Mouse (Mus musculus): ENCODE data around the gene Icam2. TPM values are rescaled to one million over a fixed set of nuclear protein-coding genes. Genes with fewer than 3 reads are reported as not detected.
"Not testable (repeated sequence)": the region's sequence is repeated elsewhere in the genome, so short reads cannot be mapped to it uniquely, and the experiment has no call there.

Gene Icam2
- polyA plus RNA-seq, 1 experiment from 2014 or later, result 14.2 TPM

DNA sequence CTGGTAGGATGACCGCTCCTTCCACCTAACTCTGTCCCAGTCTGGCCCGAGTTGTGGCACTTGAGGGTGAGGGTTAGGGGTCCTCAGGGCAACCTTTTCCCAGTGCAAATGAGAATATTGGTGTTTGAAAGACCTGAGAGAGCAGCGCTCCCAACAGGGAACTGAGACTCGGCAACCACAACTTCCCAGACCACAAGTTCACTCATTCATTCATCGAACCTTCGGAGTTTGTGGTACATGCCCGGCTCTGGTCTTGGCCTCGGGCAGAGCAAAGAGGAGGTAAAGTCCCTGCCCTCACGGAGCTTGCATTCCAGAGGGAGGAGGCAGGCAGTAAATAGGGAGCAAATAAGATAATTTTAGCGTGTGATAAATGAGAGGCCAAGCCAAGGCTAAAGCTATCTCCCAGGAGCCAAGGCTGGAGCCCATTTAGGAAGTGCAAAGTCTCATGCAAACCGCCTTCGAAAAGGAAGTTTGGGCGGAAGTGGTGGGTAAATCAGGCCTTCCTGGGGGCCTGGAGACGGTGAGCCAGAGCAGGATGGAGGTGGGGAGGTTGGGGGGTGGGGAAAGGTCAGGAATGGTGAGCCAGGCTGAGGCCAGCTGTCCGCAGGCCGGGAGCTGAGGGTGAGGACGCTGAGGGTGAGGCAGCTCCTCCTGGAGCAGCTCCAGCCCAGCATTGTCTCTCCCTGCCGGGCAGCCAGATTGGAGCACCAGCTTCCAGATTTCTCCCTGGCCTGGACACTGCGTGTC lies 32.3 kb downstream of the Icam2 start:
- WGBS, result 70% methylated on average over 19 of the region's 19 CpGs
- no peak for ATAC-seq (ENCODE audit: low FRiP score)
- Histone ChIP-seq H3K4me2 (replicated peaks) (no peak overlapping the region), H3K36me3 (no peaks in the 10 kb centered on the region), H3K9me3 (replicated peaks) (no peaks in the 10 kb centered on the region), H3K27me3 (no peaks in the 10 kb centered on the region), H3K4me1 (peaks cover 4% of the 10 kb centered on the region; the same call in 1 of the 2 replicates), H3K9ac (no peak overlapping the region), H3K4me3 (no peak overlapping the region), H3K27ac (no peak overlapping the region)

DNA sequence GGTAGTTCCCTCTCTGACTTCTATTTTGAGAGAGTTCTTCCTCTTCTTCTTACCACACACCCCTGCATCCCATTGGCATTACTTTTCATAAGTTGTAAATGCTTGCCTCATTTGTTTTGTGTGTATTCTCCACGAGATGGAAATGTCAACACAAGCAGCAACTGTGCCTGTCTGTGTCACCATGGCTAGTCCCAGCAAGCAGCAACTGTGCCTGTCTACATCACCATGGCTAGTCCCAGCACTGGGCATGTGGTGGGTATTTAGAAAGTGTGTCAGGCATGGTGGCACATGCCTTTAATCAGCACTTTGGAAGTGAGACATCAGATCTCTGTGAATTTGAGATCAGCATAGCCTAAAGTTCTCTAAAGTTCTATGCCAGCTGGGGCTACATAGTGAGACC lies 33.7 kb downstream of the Icam2 start:
- H3K4me1 ChIP-seq, result peaks cover 4% of the 10 kb centered on the region; the same call in 1 of the 2 replicates
- H3K36me3 ChIP-seq, result no peaks in the 10 kb centered on the region
- no peak for ATAC-seq (ENCODE audit: low FRiP score)
- no peaks in the 10 kb centered on the region for H3K9me3 ChIP-seq (replicated peaks)
- H3K4me2 ChIP-seq (replicated peaks), result no peak overlapping the region
- no peak overlapping the region for H3K4me3 ChIP-seq
- no peak overlapping the region for H3K9ac ChIP-seq
- WGBS, result 66% methylated on average over 1 of the region's 1 CpGs
- no peak overlapping the region for H3K27ac ChIP-seq
- no peaks in the 10 kb centered on the region for H3K27me3 ChIP-seq

DNA sequence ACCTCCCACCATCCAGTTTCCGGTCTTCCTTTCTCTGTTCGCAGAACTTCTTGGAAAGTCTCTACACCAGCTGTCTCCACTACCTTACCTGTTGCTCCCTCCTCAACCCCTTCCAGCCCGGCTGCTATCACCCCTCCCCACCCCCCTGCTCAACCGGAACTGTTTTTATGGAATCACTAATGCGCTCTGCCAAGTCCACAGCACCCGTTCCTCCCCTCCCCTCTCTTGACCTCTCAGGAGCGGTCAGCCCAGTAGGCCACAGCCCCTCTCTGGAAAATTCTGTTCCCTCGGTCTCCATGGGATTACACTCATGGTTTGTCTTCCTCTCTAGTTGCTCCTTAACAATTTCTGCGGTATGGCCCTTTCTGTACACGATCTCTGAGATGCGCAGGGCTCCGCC lies 34.7 kb downstream of the Icam2 start, which contains the start of gene Scn4a:
Scn4a (minus strand) TSS at position 101 of the 400 bp plus-strand sequence.
- no peak for ATAC-seq (ENCODE audit: low FRiP score)
- H3K27ac ChIP-seq, result no peak within 1 kb of the TSS

GRCm38 (mm10) chr11:106351941-106352340 lies 35.9 kb downstream of the Icam2 start:
- Histone ChIP-seq H3K36me3 (no peaks in the 10 kb centered on the region), H3K4me2 (replicated peaks) (no peak overlapping the region), H3K4me3 (no peak overlapping the region), H3K27me3 (no peaks in the 10 kb centered on the region), H3K4me1 (peaks cover 4% of the 10 kb centered on the region; the same call in 1 of the 2 replicates), H3K9me3 (replicated peaks) (no peaks in the 10 kb centered on the region), H3K27ac (no peak overlapping the region), H3K9ac (no peak overlapping the region)
- WGBS, result 71% methylated on average over 4 of the region's 4 CpGs
- no peak for ATAC-seq (ENCODE audit: low FRiP score)

More for the DNA sequence above, 34.7 kb downstream of the Icam2 start, which contains the start of gene Scn4a:
- no peaks in the 10 kb centered on the region for H3K9me3 ChIP-seq (replicated peaks)
- WGBS, result 87% methylated on average over 12 of the region's 12 CpGs
- H3K36me3 ChIP-seq, result no peaks in the 10 kb centered on the region
- H3K4me3 ChIP-seq, result no peak within 1 kb of the TSS
- no peak within 1 kb of the TSS for H3K4me2 ChIP-seq (replicated peaks)
- H3K27me3 ChIP-seq, result no peaks in the 10 kb centered on the region
- H3K9ac ChIP-seq, result no peak within 1 kb of the TSS
- peaks cover 4% of the 10 kb centered on the region; the same call in 1 of the 2 replicates for H3K4me1 ChIP-seq

- ATAC-seq (ENCODE audit: low FRiP score), result no peak
- 58% methylated on average over 3 of the region's 3 CpGs for WGBS
- no peaks in the 10 kb centered on the region for H3K36me3 ChIP-seq
- H3K4me2 ChIP-seq (replicated peaks), result no peak overlapping the region
- H3K4me1 ChIP-seq, result peaks cover 4% of the 10 kb centered on the region; the same call in 1 of the 2 replicates
- no peak overlapping the region for H3K27ac ChIP-seq
- H3K27me3 ChIP-seq, result no peaks in the 10 kb centered on the region
- no peak overlapping the region for H3K4me3 ChIP-seq
- no peaks in the 10 kb centered on the region for H3K9me3 ChIP-seq (replicated peaks)
- no peak overlapping the region for H3K9ac ChIP-seq
These were observed 36.6 kb downstream of the Icam2 start for GRCm38 (mm10) chr11:106351253-106351652.

DNA sequence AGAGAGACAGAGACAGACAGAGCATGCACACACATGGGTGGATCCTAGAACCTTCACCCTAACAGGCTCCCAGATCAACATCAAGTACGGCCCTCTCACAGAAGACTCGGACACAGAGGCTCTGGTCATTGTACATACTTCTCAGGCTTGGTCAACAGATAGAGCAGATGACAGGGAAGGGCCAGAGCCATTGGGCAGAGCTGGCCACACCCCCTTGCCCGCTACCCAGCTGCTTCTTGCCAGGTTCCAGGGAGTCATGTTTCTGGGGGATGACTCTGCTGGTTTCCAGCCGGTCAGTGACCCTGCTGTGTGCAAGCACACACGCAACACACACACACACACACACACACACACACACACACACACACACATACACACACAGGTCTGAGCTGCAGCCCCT lies 37.0 kb downstream of the Icam2 start:
- H3K27me3 ChIP-seq, result no peaks in the 10 kb centered on the region
- H3K4me1 ChIP-seq, result peaks cover 4% of the 10 kb centered on the region; the same call in 1 of the 2 replicates
- no peak overlapping the region for H3K27ac ChIP-seq
- no peak overlapping the region for H3K4me2 ChIP-seq (replicated peaks)
- ATAC-seq (ENCODE audit: low FRiP score), result no peak
- WGBS, result 64% methylated on average over 5 of the region's 5 CpGs
- no peaks in the 10 kb centered on the region for H3K9me3 ChIP-seq (replicated peaks)
- no peaks in the 10 kb centered on the region for H3K36me3 ChIP-seq
- no peak overlapping the region for H3K4me3 ChIP-seq
- no peak overlapping the region for H3K9ac ChIP-seq

DNA sequence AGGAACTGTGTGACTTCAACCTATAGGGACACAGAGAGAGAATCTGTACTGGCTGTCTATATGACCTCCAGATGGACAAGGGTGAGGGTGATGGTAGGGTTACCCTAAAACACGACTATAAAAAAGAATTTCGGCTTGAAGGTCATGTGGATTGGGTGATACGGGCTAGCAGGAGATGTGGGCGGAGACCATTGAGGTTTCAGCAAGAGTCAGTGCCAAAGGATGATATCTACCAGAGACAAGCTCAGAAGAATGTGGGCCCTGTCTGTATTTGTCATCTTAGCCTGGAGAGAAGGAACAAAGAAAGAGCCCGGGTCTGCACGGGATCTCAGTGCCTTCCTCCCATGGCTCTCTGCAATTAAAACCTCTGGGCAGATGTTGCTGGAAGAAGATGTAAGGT lies 38.1 kb downstream of the Icam2 start:
- H3K4me3 ChIP-seq, result no peak overlapping the region
- no peaks in the 10 kb centered on the region for H3K27me3 ChIP-seq
- WGBS, result 85% methylated on average over 6 of the region's 6 CpGs
- no peak overlapping the region for H3K27ac ChIP-seq
- no peak for ATAC-seq (ENCODE audit: low FRiP score)
- H3K36me3 ChIP-seq, result no peaks in the 10 kb centered on the region
- no peak overlapping the region for H3K4me2 ChIP-seq (replicated peaks)
- peaks cover 6% of the 10 kb centered on the region for H3K4me1 ChIP-seq
- H3K9ac ChIP-seq, result no peak overlapping the region
- H3K9me3 ChIP-seq (replicated peaks), result no peaks in the 10 kb centered on the region

DNA sequence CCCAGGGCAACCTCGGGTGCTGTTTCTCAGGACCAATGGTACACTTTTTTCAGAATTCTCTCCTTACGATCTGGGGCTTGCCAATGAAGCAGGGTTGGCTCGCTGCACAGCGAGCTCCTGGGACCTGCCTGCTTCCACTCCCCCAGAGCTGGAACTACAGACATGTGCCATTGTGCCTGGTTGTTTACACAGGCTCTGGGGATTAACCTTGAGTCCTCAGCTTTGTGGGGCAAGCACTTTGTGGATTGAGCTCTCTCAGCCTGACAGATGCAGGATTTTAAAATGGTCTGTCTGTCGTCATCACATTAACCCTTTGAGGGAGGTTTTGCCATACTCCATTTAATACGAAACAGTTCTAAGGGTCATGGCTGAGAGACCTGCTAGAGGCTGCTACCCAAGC lies 43.0 kb downstream of the Icam2 start:
- H3K9me3 ChIP-seq (replicated peaks), result no peaks in the 10 kb centered on the region
- H3K4me3 ChIP-seq, result no peak overlapping the region
- 68% methylated on average over 6 of the region's 6 CpGs for WGBS
- H3K4me2 ChIP-seq (replicated peaks), result no peak overlapping the region
- H3K27me3 ChIP-seq, result 0 out of 2 replicates have a peak, but pooled peaks cover 3% of the 10 kb centered on the region
- no peak overlapping the region for H3K27ac ChIP-seq
- peaks cover 3% of the 10 kb centered on the region; the same call in 1 of the 2 replicates for H3K4me1 ChIP-seq
- H3K36me3 ChIP-seq, result no peaks in the 10 kb centered on the region
- no peak overlapping the region for H3K9ac ChIP-seq
- ATAC-seq (ENCODE audit: low FRiP score), result no peak

DNA sequence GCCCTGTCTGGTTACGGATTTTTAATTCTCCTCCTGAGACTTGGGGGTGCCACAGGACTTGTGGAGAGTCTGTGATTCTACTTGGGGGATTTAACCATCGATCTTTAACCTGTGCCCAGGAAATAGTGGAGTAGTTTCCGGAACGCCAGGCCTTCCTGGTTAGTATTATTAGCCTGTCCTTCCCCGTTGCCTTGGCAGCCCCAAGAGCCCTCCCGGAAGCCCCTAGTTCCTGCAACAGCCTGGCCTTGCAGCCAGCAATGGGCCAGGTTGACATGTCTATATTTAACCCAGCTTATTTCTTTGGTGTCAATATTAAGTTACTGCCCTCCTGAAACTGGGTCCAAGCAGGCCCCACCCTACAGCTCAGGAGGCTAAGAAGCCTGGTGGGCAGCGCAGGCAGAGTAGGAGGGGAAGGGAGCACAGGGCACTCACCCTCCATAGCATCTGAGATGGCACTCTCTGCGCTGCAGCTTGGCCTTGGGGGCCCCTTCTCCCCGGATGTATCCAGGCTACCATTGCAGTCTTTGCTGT lies 46.8 kb downstream of the Icam2 start:
- H3K27ac ChIP-seq, result no peak overlapping the region
- H3K9ac ChIP-seq, result no peak overlapping the region
- ATAC-seq (ENCODE audit: low FRiP score), result no peak
- no peak overlapping the region for H3K4me2 ChIP-seq (replicated peaks)
- peaks cover 3% of the 10 kb centered on the region; the same call in 1 of the 2 replicates for H3K4me1 ChIP-seq
- no peak overlapping the region for H3K4me3 ChIP-seq
- 0 out of 2 replicates have a peak, but pooled peaks cover 3% of the 10 kb centered on the region for H3K27me3 ChIP-seq
- 87% methylated on average over 9 of the region's 9 CpGs for WGBS
- no peaks in the 10 kb centered on the region for H3K9me3 ChIP-seq (replicated peaks)
- no peaks in the 10 kb centered on the region for H3K36me3 ChIP-seq

DNA sequence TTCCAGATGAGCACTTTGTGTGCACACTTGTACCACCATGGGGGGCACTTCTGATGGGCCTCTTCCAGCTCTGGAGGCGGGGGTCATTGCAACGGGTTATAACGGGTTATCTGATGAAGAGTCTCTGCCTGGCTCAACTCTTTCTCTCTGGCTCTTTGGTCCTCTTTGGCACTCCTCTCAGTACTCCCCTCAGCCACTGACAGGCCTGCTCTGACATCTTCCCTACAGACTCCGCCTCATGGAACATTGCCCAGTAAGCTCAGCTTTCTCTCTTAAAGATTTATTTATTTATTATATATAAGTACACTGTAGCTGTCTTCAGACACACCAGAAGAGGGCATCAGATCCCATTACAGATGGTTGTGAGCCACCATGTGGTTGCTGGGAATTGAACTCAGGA lies 48.6 kb downstream of the Icam2 start:
- H3K4me3 ChIP-seq; ATAC-seq (ENCODE audit: low FRiP score); H3K9ac ChIP-seq; H3K4me2 ChIP-seq (replicated peaks); H3K27me3 ChIP-seq; H3K9me3 ChIP-seq (replicated peaks); H3K27ac ChIP-seq; H3K36me3 ChIP-seq; H3K4me1 ChIP-seq: not testable (repeated sequence)
- 93% methylated on average over 4 of the region's 4 CpGs for WGBS

DNA sequence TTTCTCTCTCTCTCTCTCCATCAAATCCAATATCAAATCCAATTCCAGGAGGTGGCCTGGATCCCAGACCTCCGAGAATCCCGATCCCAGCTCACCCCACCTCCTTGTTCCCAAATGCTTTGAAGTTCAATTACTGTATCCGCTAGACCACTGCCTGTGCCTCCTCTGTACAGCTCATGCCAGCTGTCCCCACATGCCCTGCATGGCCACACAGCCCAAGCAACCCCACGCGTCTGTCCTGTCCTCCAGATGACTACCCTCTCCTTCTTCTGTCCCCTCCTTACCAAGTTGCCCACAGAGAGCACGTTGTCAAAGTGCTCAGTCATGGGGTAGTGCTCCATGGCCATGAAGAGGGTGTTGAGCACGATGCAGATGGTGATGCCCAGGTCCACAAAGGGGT lies 49.0 kb downstream of the Icam2 start:
- Histone ChIP-seq H3K9me3 (replicated peaks) (no peaks in the 10 kb centered on the region), H3K4me3 (no peak overlapping the region), H3K9ac (no peak overlapping the region), H3K4me2 (replicated peaks) (no peak overlapping the region), H3K27ac (no peak overlapping the region), H3K4me1 (no peaks in the 10 kb centered on the region), H3K36me3 (no peaks in the 10 kb centered on the region), H3K27me3 (0 out of 2 replicates have a peak, but pooled peaks cover 3% of the 10 kb centered on the region)
- no peak for ATAC-seq (ENCODE audit: low FRiP score)
- 87% methylated on average over 7 of the region's 7 CpGs for WGBS

DNA sequence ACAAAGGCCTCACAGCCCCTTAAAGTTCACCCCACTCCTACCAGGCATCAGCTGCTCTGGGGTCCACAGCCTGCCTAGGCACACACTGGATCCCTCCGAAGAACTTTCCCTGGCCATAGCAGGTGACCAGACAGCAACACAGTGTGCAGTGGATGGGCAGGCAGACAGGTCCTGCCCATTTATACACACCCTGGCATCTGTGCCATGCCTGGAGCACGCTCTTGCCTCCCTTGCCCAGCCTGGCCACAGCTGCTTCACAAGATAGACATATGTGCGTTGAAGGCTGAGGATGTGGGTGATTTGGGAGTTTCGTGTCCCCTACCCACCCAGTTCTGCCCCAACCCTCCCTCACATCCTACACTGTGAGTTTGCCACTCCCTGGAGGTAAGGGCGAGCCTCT lies 49.8 kb downstream of the Icam2 start:
- Histone ChIP-seq H3K27ac (no peak overlapping the region), H3K4me3 (no peak overlapping the region), H3K4me2 (replicated peaks) (no peak overlapping the region), H3K9ac (no peak overlapping the region), H3K36me3 (no peaks in the 10 kb centered on the region), H3K4me1 (no peaks in the 10 kb centered on the region), H3K27me3 (0 out of 2 replicates have a peak, but pooled peaks cover 3% of the 10 kb centered on the region), H3K9me3 (replicated peaks) (no peaks in the 10 kb centered on the region)
- 77% methylated on average over 5 of the region's 5 CpGs for WGBS
- no peak for ATAC-seq (ENCODE audit: low FRiP score)
